In the genomic region with DNA sequence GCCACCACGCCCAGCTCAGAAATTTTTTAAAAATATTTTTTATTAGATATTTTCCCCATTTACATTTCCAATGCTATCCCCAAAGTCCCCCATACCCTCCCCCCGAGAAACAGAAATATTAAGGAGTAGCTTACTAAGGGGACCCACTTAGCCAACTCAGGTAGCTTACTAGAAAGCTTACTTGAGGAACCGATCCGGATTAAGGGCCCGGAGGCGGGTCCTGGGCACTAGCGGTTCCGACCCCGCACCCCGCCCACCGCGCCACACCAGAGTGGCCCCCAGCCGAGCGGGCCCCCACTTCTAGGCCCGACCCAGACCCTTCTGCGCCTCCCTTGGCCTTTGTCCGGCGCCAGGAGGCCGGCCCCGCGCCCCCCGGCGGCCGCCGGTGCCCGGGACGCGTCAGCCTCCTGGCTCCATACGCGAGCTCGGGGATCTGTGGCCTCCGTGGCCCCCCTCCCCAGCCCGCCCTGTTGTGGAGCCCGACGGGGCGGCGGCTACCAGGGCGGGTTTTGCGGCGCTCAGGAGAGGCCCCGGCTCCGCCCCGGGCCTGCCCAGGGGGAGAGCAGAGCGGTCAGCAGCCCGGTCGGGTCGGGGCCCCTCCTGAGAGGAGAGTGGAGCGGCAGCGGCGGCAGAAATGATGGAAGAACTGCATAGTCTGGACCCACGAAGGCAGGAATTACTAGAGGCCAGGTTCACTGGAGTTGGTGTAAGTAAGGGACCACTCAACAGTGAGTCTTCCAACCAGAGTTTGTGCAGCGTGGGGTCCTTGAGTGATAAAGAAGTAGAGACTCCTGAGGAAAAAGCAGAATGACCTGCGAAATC, we compare ENCODE assay signal across 7 mouse cellular contexts. TPM values are rescaled to one million over a fixed set of nuclear protein-coding genes. Genes with fewer than 3 reads are reported as not detected.
DNase-seq lines count a peak whose midpoint lies in the region; ATAC-seq lines count a peak whose summit lies in the region.
"Not testable (repeated sequence)": the region's sequence is repeated elsewhere in the genome, so short reads cannot be mapped to it uniquely, and the experiment has no call there.

No protein-coding gene starts in this region.

- not testable (repeated sequence) for H3K27me3 ChIP-seq in embryonic facial prominence, embryonic 13.5 days; hindbrain, embryonic 14.5 days (ENCODE audit: control insufficient read depth, insufficient read depth, low read length); limb, embryonic 10.5 days (ENCODE audit: low read depth, poor library complexity, severe bottlenecking); lung, embryonic 15.5 days; neural tube, embryonic 11.5 days (ENCODE audit: control insufficient read depth, insufficient read depth, low read length)

- H3K4me2 ChIP-seq in embryonic facial prominence, embryonic 13.5 days: peak overlapping the region; percentile 40
- H3K4me2 ChIP-seq in hindbrain, embryonic 14.5 days (replicated peaks): peak overlapping the region; percentile 39
- peak overlapping the region; percentile 31 for H3K4me2 ChIP-seq in lung, embryonic 15.5 days
- H3K4me2 ChIP-seq in neural tube, embryonic 11.5 days (ENCODE audit: low read depth): 0 out of 2 replicates have a peak overlapping the region, but pooled peaks have one; percentile 30

- ATAC-seq in embryonic facial prominence, embryonic 13.5 days (ENCODE audit: insufficient number of reproducible peaks, insufficient read depth, low FRiP score, low TSS enrichment, low read depth): peak; percentile 72; the same call in 1 of the 2 replicates
- ATAC-seq in hindbrain, embryonic 14.5 days (ENCODE audit: low FRiP score): peak; percentile 87
- ATAC-seq in lung, embryonic 15.5 days (ENCODE audit: borderline replicate concordance, extremely low read depth, low FRiP score, low TSS enrichment): peak; percentile 85
- peak; percentile 90 for ATAC-seq in neural tube, embryonic 11.5 days (ENCODE audit: insufficient read depth, low FRiP score, low TSS enrichment)

- H3K9me3 ChIP-seq in embryonic facial prominence, embryonic 13.5 days; hindbrain, embryonic 14.5 days (ENCODE audit: control insufficient read depth, low read length); limb, embryonic 10.5 days (replicated peaks); lung, embryonic 15.5 days; neural tube, embryonic 11.5 days (ENCODE audit: control insufficient read depth, low read length): not testable (repeated sequence)

- H3K36me3 ChIP-seq in embryonic facial prominence, embryonic 13.5 days; hindbrain, embryonic 14.5 days (replicated peaks; ENCODE audit: control insufficient read depth, insufficient read depth); limb, embryonic 10.5 days; lung, embryonic 15.5 days; neural tube, embryonic 11.5 days (ENCODE audit: control insufficient read depth, insufficient read depth, low read length): not testable (repeated sequence)

- peak overlapping the region; percentile 29 for H3K4me3 ChIP-seq in embryonic facial prominence, embryonic 13.5 days
- H3K4me3 ChIP-seq in hindbrain, embryonic 14.5 days (replicated peaks; ENCODE audit: low read length): peak overlapping the region; percentile 25
- peak overlapping the region; percentile 31 for H3K4me3 ChIP-seq in limb, embryonic 10.5 days
- not testable (repeated sequence) for H3K4me3 ChIP-seq in lung, embryonic 15.5 days
- H3K4me3 ChIP-seq in neural tube, embryonic 11.5 days (ENCODE audit: low read depth, low read length): 0 out of 2 replicates have a peak overlapping the region, but pooled peaks have one; percentile 18

- H3K27ac ChIP-seq in embryonic facial prominence, embryonic 13.5 days; hindbrain, embryonic 14.5 days; limb, embryonic 10.5 days; lung, embryonic 15.5 days; neural tube, embryonic 11.5 days (ENCODE audit: low read depth, low read length): not testable (repeated sequence)

- 4% methylated on average over 22 of the region's 53 CpGs for WGBS in embryonic facial prominence, embryonic 13.5 days
- 3% methylated on average over 15 of the region's 53 CpGs for WGBS in hindbrain, embryonic 14.5 days
- WGBS in limb, embryonic 10.5 days: 6% methylated on average over 29 of the region's 53 CpGs
- 5% methylated on average over 21 of the region's 53 CpGs for WGBS in lung, embryonic 15.5 days
- WGBS in neural tube, embryonic 11.5 days: 5% methylated on average over 26 of the region's 53 CpGs

- H3K4me1 ChIP-seq in embryonic facial prominence, embryonic 13.5 days; hindbrain, embryonic 14.5 days (replicated peaks; ENCODE audit: control insufficient read depth, insufficient read depth, low read length); limb, embryonic 10.5 days; lung, embryonic 15.5 days; neural tube, embryonic 11.5 days (ENCODE audit: control insufficient read depth, insufficient read depth, low read length): not testable (repeated sequence)

- DNase-seq in R1 (ENCODE audit: low read depth, low spot score): peak; percentile 48
- DNase-seq in heart, adult 11 months: peak; percentile 34
- DNase-seq in hindbrain, embryonic 14.5 days (ENCODE audit: low spot score): not testable (repeated sequence)
- DNase-seq in limb, embryonic 10.5 days (ENCODE audit: low spot score): peak; percentile 42
- peak; percentile 10 for DNase-seq in neural tube, embryonic 11.5 days (ENCODE audit: low spot score)

- H3K9ac ChIP-seq in embryonic facial prominence, embryonic 13.5 days; hindbrain, embryonic 14.5 days; lung, embryonic 15.5 days; neural tube, embryonic 11.5 days (ENCODE audit: low read length): not testable (repeated sequence)

RNA-seq across cellular contexts. Expression of a gene that starts 7.0 kb away (rescaled TPM):
- polyA plus RNA-seq in embryonic facial prominence, embryonic 13.5 days (2015; fragmentation: Nextera tagmentation; extraction: Ambion mirVana): 3.8 and 4.7 TPM in 2 replicates
- 2.5 and 4.0 TPM in 2 replicates for polyA plus RNA-seq in hindbrain, embryonic 14.5 days (2014; fragmentation: Nextera tagmentation; extraction: Ambion mirVana)
- polyA plus RNA-seq in limb, embryonic 10.5 days (2016; fragmentation: Nextera tagmentation; extraction: Ambion mirVana): 4.3 and 4.5 TPM in 2 replicates
- 1.7 and 1.8 TPM in 2 replicates for polyA plus RNA-seq in lung, embryonic 15.5 days (2015; fragmentation: Nextera tagmentation; extraction: Ambion mirVana)
- polyA plus RNA-seq in neural tube, embryonic 11.5 days (2014; fragmentation: Nextera tagmentation; extraction: Ambion mirVana): 2.0 and 5.1 TPM in 2 replicates
